Mouse (Mus musculus) liver, embryonic 11.5 days (tissue): ENCODE data around the gene Ear10. TPM values are rescaled to one million over a fixed set of nuclear protein-coding genes. Genes with fewer than 3 reads are reported as not detected.
"Not testable (repeated sequence)": the region's sequence is repeated elsewhere in the genome, so short reads cannot be mapped to it uniquely, and the experiment has no call there.

Experiments used
- ATAC-seq: fragments of 200-750 bp; cut with Nextera tagmentation; replicated peaks from 2 replicates; pipeline ENCODE4 v1.8.0; 2017; ENCODE audit warnings: moderate number of reproducible peaks, mild to moderate bottlenecking, moderate TSS enrichment, moderate library complexity; ENCODE audit not compliant: low FRiP score
- DNase-seq: peaks from one replicate; pipeline ENCODE4 v3.0.0-alpha.2; 2017; ENCODE audit warnings: low spot score
- H3K27ac ChIP-seq: fragments of 300-500 bp; sonication (generic); 2 replicates; pipeline ENCODE4 v1.5.1; 2014; ENCODE audit warnings: mild to moderate bottlenecking, low read depth, low read length, control low read depth
- H3K27me3 ChIP-seq: fragments of 300-500 bp; sonication (generic); replicated peaks from 2 replicates; pipeline ENCODE4 v1.6.1; 2014; ENCODE audit warnings: low read length, mixed read lengths; ENCODE audit not compliant: control insufficient read depth, insufficient read depth
- H3K36me3 ChIP-seq: fragments of 300-500 bp; sonication (generic); 2 replicates; pipeline ENCODE4 v1.6.1; 2014; ENCODE audit warnings: mild to moderate bottlenecking, low read length, moderate library complexity, mixed read lengths; ENCODE audit not compliant: control insufficient read depth, insufficient read depth
- H3K4me1 ChIP-seq: fragments of 300-500 bp; sonication (generic); replicated peaks from 2 replicates; pipeline ENCODE4 v1.6.1; 2014; ENCODE audit warnings: low read length, mixed read lengths; ENCODE audit not compliant: control insufficient read depth, insufficient read depth
- H3K4me2 ChIP-seq: fragments of 300-500 bp; sonication (generic); 2 replicates; pipeline ENCODE4 v1.6.1; 2014; ENCODE audit warnings: mild to moderate bottlenecking, control low read depth, moderate library complexity
- H3K4me3 ChIP-seq: fragments of 300-500 bp; sonication (generic); 2 replicates; pipeline ENCODE4 v1.5.1; 2014; ENCODE audit warnings: low read depth, low read length, control low read depth
- H3K9ac ChIP-seq: fragments of 300-500 bp; sonication (generic); 2 replicates; pipeline ENCODE4 v1.6.1; 2014; ENCODE audit warnings: low read depth, low read length, control low read depth
- H3K9me3 ChIP-seq: fragments of 300-500 bp; sonication (generic); 2 replicates; pipeline ENCODE4 v1.6.1; 2016; ENCODE audit warnings: low read length, inconsistent platforms, mixed read lengths; ENCODE audit not compliant: control insufficient read depth
- WGBS: fragments of 180-500 bp; shearing (Covaris S2); extraction: QIAGEN DNeasy Blood & Tissue Kit; methylation state at CpG from one replicate; pipeline ENCODE4 v1.1.7; 2014; 5-methylcytosine and 5-hydroxymethylcytosine counted together
- polyA plus RNA-seq: library from polyadenylated mRNA; unstranded; fragments of >200 nt; fragmentation: Nextera tagmentation; extraction: Ambion mirVana; gene quantifications from 2 replicates; pipeline ENCODE4 v1.2.1, GENCODE M21; 2014

Ear10 gene
- polyA plus RNA-seq, 1 experiment from 2014 or later: not detected

DNA sequence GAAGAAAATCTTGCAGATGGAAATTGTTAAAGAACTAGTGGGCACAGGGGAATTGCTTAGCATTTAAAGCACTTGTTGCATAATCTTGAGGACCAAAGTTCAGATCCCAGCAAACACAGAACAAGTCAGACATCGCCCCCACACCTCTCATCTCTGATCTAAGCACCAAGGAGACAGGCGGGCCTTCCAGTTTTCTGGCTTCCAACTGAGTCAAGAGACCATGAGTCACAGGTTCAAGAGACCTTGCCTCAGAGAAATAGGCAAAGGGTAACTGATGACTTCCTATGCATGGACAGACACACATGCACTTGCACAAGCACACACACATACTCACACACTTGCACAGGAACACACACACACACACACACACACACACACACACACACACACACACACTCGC lies 24.8 kb downstream of the Ear10 start:
- H3K4me3 ChIP-seq, H3K4me1 ChIP-seq, H3K9ac ChIP-seq, DNase-seq, ATAC-seq, H3K9me3 ChIP-seq, H3K36me3 ChIP-seq, H3K4me2 ChIP-seq, H3K27ac ChIP-seq, H3K27me3 ChIP-seq: not testable (repeated sequence)
- 74% methylated on average over 3 of the region's 3 CpGs for WGBS

DNA sequence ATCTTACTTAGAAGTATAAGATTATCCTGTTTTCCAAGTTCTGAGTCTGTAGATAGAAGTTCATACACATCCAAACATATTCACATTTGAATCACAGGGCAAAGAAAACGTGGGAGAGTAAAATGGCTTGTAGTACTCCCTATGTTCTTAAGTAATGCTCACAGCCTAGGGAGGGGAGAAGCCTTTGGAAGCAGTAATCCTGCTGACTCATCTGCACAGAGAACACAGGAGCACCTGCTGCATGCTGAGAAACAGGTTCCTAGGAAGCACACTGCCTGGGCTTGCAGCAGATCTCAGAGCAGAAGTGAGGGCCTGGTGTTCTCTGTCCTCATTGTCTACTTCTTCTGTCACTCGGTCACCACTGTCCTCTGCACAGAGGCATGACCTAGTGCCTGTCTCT lies 28.0 kb downstream of the Ear10 start:
- H3K4me2 ChIP-seq, H3K9me3 ChIP-seq, H3K27ac ChIP-seq, H3K4me3 ChIP-seq, H3K27me3 ChIP-seq, H3K36me3 ChIP-seq, ATAC-seq, DNase-seq, H3K4me1 ChIP-seq, H3K9ac ChIP-seq: not testable (repeated sequence)
- WGBS: 35% methylated on average over 1 of the region's 2 CpGs

DNA sequence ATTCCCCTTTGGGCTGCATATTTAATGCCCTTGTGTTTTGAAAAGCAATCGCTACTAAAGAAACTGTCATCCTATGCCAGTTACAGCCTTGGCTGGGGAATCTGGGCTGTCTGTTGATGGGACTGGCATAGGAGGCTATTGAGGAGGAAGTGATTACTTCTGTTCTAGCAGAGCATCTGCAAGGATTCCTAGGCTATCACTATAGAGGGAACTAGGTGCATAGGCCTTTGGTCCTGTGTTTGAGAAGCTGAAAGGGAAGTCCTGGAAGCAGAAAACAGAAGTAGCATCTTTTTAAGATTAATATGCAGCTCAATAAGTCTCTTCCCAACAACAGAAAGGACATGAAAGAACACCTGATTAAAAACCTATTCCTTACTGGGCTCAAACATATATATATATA lies 32.1 kb downstream of the Ear10 start:
- WGBS: 83% methylated on average over 1 of the region's 1 CpGs
- not testable (repeated sequence) for ATAC-seq, H3K27ac ChIP-seq, H3K9me3 ChIP-seq, DNase-seq, H3K4me3 ChIP-seq, H3K9ac ChIP-seq, H3K36me3 ChIP-seq, H3K4me1 ChIP-seq, H3K4me2 ChIP-seq, H3K27me3 ChIP-seq

DNA sequence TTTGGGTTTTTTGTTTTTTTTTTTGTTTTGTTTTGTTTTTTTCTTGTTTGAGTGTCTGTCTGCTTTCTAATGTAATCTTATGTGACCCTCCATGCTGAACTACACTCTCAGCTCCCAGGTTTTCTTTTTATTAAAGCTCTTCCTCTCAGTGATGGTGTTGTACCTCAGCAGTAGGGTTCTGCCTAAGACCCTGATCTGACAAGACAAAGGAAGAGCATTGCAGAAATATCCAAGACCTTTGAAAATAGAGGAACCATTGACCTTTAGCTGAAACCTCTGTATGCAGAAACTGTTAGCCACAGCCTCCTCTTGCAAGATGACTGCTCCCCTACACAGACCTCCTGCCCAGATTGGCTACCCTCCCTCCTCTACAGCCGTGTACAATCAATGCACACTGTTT lies 37.1 kb downstream of the Ear10 start:
- not testable (repeated sequence) for H3K27ac ChIP-seq, H3K27me3 ChIP-seq, ATAC-seq, H3K9ac ChIP-seq, DNase-seq, H3K36me3 ChIP-seq, H3K4me3 ChIP-seq, H3K4me1 ChIP-seq, H3K4me2 ChIP-seq, H3K9me3 ChIP-seq
- 54% methylated on average over 1 of the region's 1 CpGs for WGBS

DNA sequence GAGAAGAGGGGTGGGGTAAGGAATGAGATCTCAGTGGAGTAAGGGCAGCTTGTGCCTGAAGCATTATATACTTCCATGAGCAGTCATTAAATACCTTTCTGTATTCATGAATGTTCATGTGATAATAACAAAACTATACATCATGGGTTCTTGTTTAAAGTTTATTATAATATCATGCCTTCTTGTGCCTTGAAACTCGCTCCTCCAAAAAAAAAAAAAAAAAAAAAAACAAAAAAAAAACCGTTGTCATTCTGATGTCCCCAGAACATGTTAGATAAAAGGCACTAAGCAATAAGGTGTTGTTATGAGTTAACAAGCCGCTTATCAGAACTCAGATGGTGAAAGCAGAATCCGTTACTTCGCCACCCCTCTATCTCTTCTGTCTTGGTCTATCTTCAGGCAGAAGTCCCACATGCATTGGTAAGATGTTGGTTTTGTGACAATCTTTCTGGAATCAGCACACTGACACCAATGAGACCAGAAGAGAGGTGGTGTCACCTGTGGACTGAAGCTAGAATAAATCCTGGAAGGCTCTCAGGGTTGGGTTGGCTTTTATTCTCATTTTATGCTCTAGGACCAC lies 43.3 kb downstream of the Ear10 start:
- not testable (repeated sequence) for H3K9ac ChIP-seq, DNase-seq

DNA sequence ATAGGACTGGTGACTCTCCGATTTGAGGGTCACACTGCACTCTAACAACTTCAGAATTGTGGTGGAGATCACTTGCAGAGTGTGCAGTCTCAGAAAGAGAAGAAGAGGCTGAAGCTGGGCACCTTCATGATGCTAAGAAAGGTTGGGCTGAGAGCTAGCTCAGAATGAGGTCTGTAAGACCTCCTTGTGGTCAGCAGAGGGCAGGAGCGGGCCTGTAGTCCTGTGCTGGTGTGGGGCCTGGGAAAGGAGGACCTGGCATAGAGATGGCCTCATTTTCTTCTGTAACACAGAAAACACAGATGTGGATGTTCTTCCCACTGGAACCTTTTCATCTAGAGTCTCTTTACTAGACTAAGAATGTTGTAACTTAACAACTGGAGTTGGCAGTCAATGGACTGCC lies 45.6 kb downstream of the Ear10 start:
- H3K9me3 ChIP-seq, H3K9ac ChIP-seq, H3K27ac ChIP-seq, H3K4me1 ChIP-seq, H3K4me2 ChIP-seq, H3K36me3 ChIP-seq, H3K27me3 ChIP-seq, DNase-seq, H3K4me3 ChIP-seq: not testable (repeated sequence)
- ATAC-seq: peak; percentile 60
- WGBS: 47% methylated on average over 1 of the region's 2 CpGs

More for the DNA sequence above, 43.3 kb downstream of the Ear10 start:
- peak; percentile 77 for ATAC-seq
- H3K4me2 ChIP-seq, H3K4me1 ChIP-seq, H3K27me3 ChIP-seq, H3K4me3 ChIP-seq, H3K36me3 ChIP-seq, H3K27ac ChIP-seq, H3K9me3 ChIP-seq: not testable (repeated sequence)
- 51% methylated on average over 5 of the region's 5 CpGs for WGBS

DNA sequence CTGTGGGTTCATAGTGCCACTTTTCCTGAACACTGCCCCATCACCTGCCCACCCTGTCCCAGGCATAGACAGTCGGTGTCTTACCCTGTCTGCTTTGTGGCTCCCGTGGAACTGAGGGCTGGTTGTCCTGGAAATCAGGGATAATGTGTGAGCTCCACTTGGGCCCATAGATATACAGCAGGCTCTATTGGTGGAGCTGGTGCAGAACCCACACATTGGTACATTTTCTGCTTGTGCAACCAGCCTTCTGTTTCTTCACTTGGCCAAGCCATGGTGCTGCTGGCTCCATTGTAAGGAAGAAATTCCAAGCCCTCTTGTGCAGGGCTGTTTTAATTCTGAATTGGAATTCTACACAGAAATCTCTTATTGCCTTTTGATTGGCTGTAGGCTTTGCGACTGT lies 47.9 kb downstream of the Ear10 start, which contains the start of gene Ear1:
Gene Ear1, minus strand, starts transcription at position 101 of the 400 bp plus-strand sequence.
- not testable (repeated sequence) for ATAC-seq, H3K4me1 ChIP-seq, H3K27ac ChIP-seq, H3K9ac ChIP-seq, H3K36me3 ChIP-seq, H3K4me3 ChIP-seq, H3K9me3 ChIP-seq, H3K4me2 ChIP-seq, H3K27me3 ChIP-seq, DNase-seq
- 71% methylated on average over 1 of the region's 3 CpGs for WGBS

DNA sequence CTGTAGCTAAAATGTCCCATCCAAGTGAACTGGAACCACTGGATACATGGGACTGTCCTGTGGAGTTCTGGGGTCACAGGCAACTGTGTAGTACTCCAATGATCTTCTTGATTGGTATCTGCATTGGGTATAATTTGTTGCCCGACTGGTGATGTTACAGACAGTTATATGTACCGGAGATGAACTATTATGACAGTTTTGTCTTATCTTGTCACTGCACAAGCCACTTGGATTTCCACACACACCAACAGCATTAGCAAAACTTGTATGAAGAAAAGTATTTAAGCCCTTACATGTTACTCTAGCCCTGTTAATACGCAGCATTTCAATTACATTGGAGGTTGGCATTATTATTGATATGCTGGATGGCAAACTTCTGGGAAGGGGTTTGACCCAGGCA lies 48.5 kb downstream of the Ear10 start:
- not testable (repeated sequence) for H3K4me1 ChIP-seq, H3K9me3 ChIP-seq, H3K4me2 ChIP-seq, H3K27me3 ChIP-seq, ATAC-seq, H3K4me3 ChIP-seq, H3K9ac ChIP-seq, H3K27ac ChIP-seq, H3K36me3 ChIP-seq, DNase-seq
- 82% methylated on average over 3 of the region's 3 CpGs for WGBS
